Mouse (Mus musculus) right cerebral cortex, postnatal 25 days (tissue): ENCODE results near the gene D130043K22Rik.

Experiments used
- DNase-seq: peaks from one replicate; pipeline ENCODE4 v3.0.0; 2022

The D130043K22Rik gene

GRCm38 (mm10) chr13:24905422-24905821 lies 60.5 kb downstream of the D130043K22Rik start:
- no peak for DNase-seq

- no peak for DNase-seq
These were observed 62.1 kb downstream of the D130043K22Rik start for GRCm38 (mm10) chr13:24906831-24907570.

- DNase-seq = no peak
These were observed 64.2 kb downstream of the D130043K22Rik start for GRCm38 (mm10) chr13:24909112-24909511.

GRCm38 (mm10) chr13:24913576-24913975 lies 68.6 kb downstream of the D130043K22Rik start:
- DNase-seq = no peak

DNA sequence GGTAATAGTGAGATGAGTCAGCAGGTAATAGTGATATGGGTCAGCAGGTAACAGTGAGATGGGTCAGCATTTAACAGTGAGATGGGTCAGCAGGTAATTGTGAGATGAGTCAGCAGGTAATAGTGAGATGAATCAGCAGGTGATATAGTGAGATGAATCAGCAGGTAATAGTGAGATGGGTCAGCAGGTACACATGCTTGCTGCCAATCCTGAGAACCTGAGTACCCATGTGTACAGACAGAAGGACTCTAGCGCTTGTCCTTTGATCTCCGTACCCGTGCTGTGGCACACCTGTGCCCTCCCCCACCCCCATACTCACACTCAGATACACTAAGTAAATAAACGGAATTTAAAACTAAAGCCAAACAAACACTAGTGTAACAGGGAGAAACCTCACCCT lies 70.0 kb downstream of the D130043K22Rik start:
- DNase-seq = no peak

- no peak for DNase-seq
These were observed 70.9 kb downstream of the D130043K22Rik start for GRCm38 (mm10) chr13:24915831-24916230.

DNA sequence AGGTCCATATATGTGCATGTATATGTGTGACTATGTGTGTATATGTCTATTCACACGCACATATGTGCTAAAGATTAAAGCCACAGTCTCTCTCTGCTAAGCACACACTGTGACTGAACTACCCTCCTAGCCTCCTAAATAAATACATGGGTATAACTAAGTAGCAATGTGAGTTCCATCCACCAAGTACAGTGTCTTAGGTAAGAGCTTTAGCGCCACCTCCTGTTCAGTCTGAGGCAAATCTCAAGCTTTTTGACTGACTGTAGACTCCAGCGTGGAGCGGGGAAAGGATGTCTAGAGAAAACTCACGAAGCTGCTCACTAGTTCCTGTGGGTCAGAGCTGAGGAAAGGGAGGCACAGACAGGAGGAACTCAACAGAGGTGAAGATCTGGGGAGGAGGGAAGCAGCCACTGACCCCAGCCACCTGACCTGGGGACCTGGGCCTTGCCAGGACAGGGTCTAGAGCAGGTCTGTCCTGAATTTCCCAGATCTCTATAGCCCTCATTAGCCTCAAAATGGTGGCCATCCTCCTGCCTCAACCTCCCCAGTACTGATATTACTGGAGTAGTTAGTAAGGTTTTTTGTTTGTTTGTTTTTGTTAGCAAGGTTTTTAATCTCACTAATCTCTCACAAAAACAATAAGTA lies 75.5 kb downstream of the D130043K22Rik start:
- peak; percentile 38 for DNase-seq

GRCm38 (mm10) chr13:24921281-24921680 lies 76.3 kb downstream of the D130043K22Rik start:
- no peak for DNase-seq

DNA sequence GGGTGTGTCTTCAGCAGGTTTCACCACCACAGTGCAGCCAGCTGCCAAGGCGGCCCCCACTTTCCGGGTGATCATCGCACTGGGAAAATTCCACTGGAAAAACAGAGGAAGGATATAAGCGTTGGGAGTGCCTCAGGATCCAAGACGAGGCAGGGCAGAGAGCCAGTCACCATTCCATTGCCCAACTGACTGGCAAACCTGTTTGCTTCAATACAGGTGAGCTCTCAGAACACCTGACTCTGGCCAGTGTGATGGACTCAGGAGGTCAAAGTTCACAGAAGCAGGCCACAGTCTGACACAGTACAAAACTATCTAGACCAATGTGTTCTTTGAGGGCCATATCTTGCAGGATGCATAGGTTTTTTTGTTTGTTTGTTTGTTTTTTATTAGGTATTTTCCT lies 79.1 kb downstream of the D130043K22Rik start:
- no peak for DNase-seq

DNA sequence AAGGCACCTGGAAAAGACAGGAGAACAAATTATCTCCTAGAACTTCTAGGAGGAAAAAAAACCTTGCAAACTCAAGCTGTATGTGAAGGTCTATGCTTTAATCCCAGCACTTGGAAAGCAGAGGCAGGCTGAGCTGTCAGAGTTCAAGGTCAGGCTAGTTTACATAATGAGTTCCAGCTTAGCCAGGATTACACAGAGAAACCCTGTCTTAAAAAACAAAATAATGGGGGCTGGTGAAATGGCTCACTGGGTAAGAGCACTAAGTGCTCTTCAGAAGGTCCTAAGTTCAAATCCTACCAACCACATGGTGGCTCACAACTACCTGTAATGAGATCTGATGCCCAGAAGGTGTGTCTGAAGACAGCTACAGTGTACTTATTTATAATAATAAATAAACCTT lies 85.7 kb downstream of the D130043K22Rik start:
- no peak for DNase-seq

DNA sequence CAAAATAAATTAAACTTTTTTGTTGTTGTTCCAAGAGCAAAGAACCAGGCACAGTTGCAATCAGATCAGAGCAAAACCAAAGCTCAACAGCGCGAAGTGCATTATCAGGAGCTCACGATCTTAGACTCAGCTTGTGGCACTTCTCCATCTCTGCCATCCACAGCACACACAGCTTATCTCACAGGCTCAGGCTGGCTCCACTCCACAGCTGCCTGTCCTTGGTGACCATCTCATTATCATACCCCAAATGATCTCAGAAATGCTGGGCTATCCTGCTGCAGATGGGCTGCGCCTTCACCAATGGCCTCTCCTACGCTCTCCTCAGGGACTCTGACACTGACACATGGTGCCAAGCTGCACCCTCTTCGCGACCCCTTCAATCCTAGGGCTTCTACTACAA lies 88.3 kb downstream of the D130043K22Rik start:
- DNase-seq = no peak

GRCm38 (mm10) chr13:24936772-24937107 lies 91.8 kb downstream of the D130043K22Rik start:
- DNase-seq = no peak

GRCm38 (mm10) chr13:24937108-24937838 lies 92.3 kb downstream of the D130043K22Rik start, which contains the start of gene Aldh5a1:
Aldh5a1 (minus strand) TSS chr13:24937661.
- peak; percentile 84 for DNase-seq

DNA sequence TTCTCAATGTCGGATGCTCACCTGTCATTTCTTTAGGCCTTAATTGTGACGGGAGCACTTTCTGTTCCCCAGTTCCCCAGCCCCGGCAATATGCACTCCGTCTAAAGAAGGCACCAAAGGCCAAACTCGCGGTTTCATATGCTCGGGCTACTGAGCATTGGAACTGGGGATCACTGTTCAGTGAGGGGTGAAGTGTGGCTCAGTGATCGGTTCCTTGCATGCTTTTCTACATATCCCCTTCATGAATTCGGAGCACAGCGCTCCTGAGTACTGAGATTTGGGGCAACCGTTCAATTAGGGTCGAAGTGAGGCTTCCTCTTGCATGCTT lies 92.9 kb downstream of the D130043K22Rik start:
- DNase-seq = no peak

DNA sequence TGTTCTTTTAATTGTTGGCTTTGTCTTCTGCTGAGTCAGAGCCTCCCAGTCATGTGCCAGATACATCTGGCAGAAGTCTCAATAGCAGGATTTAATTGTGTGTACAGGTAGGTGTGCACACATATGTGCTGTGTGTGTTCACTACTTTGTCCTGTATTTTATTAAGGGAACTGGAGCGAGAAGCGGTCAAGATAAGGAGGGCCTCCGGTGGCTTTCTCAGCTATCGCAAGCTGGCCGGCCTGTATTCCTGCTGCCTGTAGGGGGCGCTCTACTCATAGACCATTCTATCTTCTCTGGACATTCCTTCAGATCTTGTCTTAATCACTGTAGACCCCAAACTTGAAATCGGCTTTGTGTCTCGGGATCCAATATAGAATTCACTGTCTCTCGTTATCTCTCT lies 93.7 kb downstream of the D130043K22Rik start:
- peak; percentile 63 for DNase-seq

- DNase-seq = no peak
These were observed 94.5 kb downstream of the D130043K22Rik start for GRCm38 (mm10) chr13:24939472-24939871.

DNA sequence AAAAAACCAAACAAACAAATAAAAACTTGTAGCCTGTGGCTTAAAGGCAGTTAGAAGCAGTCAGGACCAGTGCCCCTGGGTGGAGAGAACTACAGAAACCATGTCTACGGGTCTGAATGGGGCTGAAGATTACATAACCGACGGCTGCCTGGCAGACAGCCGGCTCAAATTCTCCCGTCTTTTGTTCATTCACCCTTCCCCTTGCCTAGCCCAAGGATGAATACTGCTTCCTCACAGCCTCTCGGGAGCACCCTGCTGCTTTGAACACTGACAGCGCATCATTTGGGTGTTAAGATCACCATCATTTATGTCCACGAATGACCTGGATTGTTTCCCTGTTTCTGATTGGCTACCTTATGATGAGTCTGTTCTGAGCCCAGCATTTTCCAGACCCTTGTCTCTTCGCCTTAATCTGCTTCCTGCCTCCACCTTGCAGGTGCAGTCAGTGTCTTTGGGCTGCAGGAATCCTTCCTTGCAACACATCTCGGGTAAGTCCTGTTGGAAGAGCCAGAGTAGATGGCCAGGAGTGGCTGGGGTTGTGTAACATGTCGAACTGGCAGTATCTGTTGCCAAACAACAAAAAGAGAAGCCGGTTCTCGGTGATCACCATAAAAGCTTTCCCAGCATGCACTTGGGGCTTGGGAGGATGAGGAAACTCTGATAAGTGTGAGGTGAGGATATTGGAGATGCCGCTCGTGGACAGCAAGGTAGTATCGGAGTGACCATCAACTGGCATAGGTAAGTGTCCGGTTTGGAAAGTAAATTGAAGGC lies 97.8 kb downstream of the D130043K22Rik start, which contains the start of gene Gpld1:
Gene Gpld1, plus strand, starts transcription at position 641 of the 771 bp plus-strand sequence.
- DNase-seq = no peak

- DNase-seq = no peak
These were observed 98.4 kb downstream of the D130043K22Rik start for GRCm38 (mm10) chr13:24943303-24943702.

- no peak for DNase-seq
These were observed 100.6 kb downstream of the D130043K22Rik start for GRCm38 (mm10) chr13:24945567-24945966.

DNA sequence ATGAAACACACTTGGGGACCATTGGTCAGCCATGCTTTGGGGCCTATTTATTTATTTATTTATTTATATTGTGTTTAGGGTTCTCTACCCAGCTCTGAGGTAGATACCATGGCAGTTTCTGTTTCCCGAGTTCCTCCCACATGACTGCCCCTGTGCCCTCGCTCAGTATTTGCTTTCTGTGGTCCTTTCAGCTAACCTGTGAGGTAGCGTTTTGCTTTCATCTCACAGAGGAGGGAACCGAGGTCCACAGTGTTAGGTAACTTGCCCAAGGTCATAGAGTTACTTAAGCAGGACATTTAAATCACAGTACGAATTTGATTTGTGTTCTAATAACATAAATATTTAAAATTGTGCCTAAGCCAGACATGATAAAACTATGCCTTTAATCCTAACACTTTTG lies 102.2 kb downstream of the D130043K22Rik start:
- no peak for DNase-seq

DNA sequence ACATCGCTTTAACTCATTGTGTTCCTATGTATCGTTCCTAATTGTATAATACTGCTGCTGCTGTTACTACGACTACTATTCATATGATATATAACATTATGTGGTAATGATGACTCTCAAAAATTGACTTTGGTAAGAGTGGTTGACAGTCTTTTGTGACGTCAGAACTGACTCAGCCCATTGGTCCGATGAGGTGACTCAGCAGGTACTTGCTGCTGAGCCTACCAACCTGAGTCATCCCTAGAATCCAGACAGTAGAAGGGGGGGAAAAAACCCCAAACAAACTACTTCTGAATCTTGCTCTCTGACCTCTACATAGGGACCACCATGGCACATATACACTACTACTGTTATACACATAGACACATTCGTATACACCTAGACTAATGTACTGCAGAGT lies 103.9 kb downstream of the D130043K22Rik start:
- no peak for DNase-seq
